Mouse (Mus musculus): ENCODE data around the gene Gcsam. TPM values are rescaled to one million over a fixed set of nuclear protein-coding genes. Genes with fewer than 3 reads are reported as not detected.

Gene Gcsam
- 0.35 and 0.43 TPM in 2 replicates for polyA plus RNA-seq (2015; fragmentation: Nextera tagmentation; extraction: Ambion mirVana)

DNA sequence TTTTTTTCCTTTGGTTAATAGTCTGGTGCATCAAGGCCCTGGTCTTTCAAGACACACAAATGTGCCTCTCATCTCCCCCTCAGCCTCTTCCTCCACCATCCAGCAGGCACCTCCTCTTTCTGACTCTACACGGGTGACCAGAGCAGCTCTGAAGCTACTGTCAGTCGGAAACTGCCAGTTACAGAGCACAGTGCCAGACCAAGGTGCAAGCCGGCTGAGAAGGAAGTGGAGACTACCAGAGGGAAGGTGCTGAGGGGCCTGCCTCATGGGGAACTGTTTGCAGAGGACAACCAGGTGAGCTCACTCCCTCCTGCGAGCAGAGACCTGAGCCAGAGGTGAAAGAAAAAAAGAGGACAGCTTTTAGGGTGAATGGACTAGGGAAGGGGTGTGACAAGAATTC lies at the start of gene Gcsam:
Gene Gcsam (plus strand): TSS at position 114 of the 400 bp plus-strand sequence.
- no peak within 1 kb of the TSS for H3K4me2 ChIP-seq
- H3K4me3 ChIP-seq: no peak within 1 kb of the TSS
- H3K27me3 ChIP-seq: no peaks in the 10 kb centered on the region
- no peak for ATAC-seq (replicated peaks; ENCODE audit: insufficient number of reproducible peaks, insufficient read depth, low FRiP score, low read depth)
- no peak within 1 kb of the TSS for H3K9ac ChIP-seq
- no peaks in the 10 kb centered on the region for H3K4me1 ChIP-seq (replicated peaks)
- H3K27ac ChIP-seq: no peak within 1 kb of the TSS
- H3K9me3 ChIP-seq (replicated peaks): no peaks in the 10 kb centered on the region
- 52% methylated on average over 4 of the region's 4 CpGs for WGBS
- no peaks in the 10 kb centered on the region for H3K36me3 ChIP-seq

DNA sequence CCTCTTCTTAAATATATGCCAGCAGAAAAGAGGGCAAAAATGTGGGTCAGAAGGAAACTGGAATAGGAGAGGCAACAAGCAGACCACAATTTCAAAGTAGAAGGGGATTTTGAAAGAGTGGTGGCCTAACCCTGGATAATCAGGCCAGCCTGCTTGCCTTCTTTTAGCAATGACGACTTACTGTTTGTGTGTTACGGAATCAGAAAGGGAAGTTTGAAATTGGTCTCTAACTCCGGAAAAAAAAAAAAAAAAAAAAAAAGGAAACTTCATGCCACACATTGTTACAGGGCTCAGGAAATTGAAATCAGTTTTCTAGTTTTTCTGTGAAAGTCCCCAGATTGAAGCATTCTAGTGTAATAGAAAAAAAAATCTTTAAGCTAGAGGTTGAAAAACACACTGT lies 48.4 kb upstream of the Gcsam start:
- 36% methylated on average over 3 of the region's 3 CpGs for WGBS
- H3K4me3 ChIP-seq: no peak overlapping the region
- no peak overlapping the region for H3K4me2 ChIP-seq
- no peaks in the 10 kb centered on the region for H3K4me1 ChIP-seq (replicated peaks)
- no peak overlapping the region for H3K9ac ChIP-seq
- no peak overlapping the region for H3K27ac ChIP-seq
- H3K27me3 ChIP-seq: no peaks in the 10 kb centered on the region
- ATAC-seq (replicated peaks; ENCODE audit: insufficient number of reproducible peaks, insufficient read depth, low FRiP score, low read depth): no peak
- H3K36me3 ChIP-seq: no peaks in the 10 kb centered on the region
- H3K9me3 ChIP-seq (replicated peaks): no peaks in the 10 kb centered on the region

DNA sequence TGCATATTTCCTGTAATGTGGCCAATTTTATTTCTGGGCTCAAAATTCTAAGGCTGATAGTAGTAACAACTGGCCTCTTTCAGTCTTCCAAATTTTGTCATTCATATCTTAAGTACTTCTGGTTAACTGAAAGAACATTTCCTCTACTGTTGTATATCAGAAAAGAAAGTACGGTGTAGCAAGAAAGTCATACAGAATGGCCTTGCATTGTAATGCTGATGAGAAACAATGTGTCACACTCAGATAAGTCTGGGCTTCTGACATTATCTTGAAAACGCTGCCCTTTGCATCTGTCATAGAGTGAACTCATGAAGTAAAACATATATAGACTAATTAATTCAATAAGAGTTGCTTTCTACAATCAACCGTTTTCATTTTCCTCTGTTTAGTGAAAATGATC lies 37.9 kb upstream of the Gcsam start:
- Histone ChIP-seq H3K9ac (no peak overlapping the region), H3K27me3 (no peaks in the 10 kb centered on the region), H3K27ac (no peak overlapping the region), H3K4me2 (no peak overlapping the region), H3K9me3 (replicated peaks) (no peaks in the 10 kb centered on the region), H3K4me3 (no peak overlapping the region), H3K4me1 (replicated peaks) (no peaks in the 10 kb centered on the region), H3K36me3 (no peaks in the 10 kb centered on the region)
- 40% methylated on average over 3 of the region's 3 CpGs for WGBS
- ATAC-seq (replicated peaks; ENCODE audit: insufficient number of reproducible peaks, insufficient read depth, low FRiP score, low read depth): no peak

DNA sequence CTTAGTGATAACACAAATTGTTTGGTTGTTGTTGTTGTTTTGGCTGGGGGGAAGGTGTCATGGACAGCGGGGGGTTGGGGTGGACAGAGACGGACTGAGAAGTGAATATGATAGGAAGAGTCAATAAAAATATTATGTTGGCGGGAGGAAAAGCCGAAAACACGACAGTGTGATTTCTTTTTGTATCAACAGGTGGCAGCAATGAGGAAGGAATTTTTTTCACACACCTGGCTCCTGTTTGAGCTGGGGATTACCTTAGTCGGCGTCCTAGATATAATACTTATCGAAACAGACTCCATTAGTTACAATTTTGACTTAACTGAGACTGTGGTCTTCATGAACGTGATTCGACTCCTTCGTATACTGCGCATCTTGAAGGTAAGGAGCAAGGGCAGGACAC lies 30.3 kb upstream of the Gcsam start:
- H3K4me3 ChIP-seq: no peak overlapping the region
- no peak overlapping the region for H3K9ac ChIP-seq
- ATAC-seq (replicated peaks; ENCODE audit: insufficient number of reproducible peaks, insufficient read depth, low FRiP score, low read depth): no peak
- no peaks in the 10 kb centered on the region for H3K9me3 ChIP-seq (replicated peaks)
- no peaks in the 10 kb centered on the region for H3K36me3 ChIP-seq
- no peaks in the 10 kb centered on the region for H3K4me1 ChIP-seq (replicated peaks)
- no peaks in the 10 kb centered on the region; the same call in 1 of the 2 replicates for H3K27me3 ChIP-seq
- no peak overlapping the region for H3K4me2 ChIP-seq
- no peak overlapping the region for H3K27ac ChIP-seq
- 53% methylated on average over 12 of the region's 12 CpGs for WGBS

DNA sequence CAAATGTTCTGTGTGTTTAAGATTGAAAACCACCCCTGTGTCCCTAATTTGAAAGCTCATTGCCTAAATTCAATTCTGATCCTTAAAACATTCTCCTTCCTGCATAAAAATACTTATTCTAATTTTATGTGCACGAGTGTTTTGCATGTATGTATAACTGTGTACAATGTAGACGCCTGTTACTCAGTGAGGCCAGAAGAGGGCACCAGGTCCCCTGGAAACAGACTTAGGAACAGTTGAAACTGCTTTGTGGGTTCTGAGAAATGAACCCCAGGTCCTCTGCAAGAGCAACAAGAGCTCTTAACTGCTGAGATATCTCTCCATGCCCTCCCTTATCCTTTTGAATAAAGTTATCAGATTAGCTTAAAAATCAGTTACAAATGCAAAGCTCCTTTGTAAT lies 27.7 kb upstream of the Gcsam start:
- Histone ChIP-seq H3K4me3 (no peak overlapping the region), H3K27me3 (no peaks in the 10 kb centered on the region; the same call in 1 of the 2 replicates), H3K27ac (no peak overlapping the region), H3K36me3 (no peaks in the 10 kb centered on the region), H3K4me2 (no peak overlapping the region), H3K9me3 (replicated peaks) (no peaks in the 10 kb centered on the region), H3K4me1 (replicated peaks) (no peaks in the 10 kb centered on the region), H3K9ac (no peak overlapping the region)
- 23% methylated on average over 2 of the region's 2 CpGs for WGBS
- ATAC-seq (replicated peaks; ENCODE audit: insufficient number of reproducible peaks, insufficient read depth, low FRiP score, low read depth): no peak

DNA sequence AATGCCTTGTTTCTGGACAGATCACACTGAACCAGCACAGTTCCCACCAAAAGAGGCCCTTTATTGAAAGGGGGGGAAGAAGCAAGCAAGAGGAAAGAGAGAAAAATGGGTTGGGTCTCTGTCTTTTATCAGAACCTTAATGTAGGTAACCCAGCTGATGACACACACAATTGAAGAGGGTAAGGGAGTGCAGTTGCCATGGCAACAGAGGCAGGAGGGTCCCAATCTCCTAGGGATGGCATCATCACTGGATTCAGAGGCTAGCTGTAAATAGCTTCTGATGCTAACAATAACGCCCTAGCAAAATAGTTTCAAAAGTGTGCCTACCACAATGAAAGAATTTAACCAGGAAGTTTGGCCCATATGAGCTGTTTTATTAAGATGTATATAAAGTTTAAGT lies 16.5 kb upstream of the Gcsam start:
- 64% methylated on average over 1 of the region's 1 CpGs for WGBS

DNA sequence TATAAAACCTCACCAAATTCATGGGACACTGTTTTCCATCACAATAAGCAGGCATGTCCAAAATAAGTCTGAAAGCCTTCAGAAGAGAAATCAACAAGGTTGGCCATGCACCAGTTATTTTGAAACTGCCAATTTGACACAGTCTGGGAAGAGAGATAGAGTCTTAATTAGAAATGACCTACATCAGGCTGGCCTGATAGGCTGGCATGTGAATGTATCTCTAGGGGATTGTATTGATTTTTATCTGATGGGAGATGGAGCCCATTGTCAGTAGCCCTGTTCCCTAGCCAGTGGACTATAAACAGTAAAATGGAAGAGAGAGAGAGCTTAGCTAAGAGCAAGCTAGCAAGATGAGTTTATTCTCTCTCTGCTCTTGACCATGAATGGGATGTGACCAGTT lies 14.7 kb upstream of the Gcsam start:
- H3K36me3 ChIP-seq: no peaks in the 10 kb centered on the region
- H3K9ac ChIP-seq: no peak overlapping the region
- no peak for ATAC-seq (replicated peaks; ENCODE audit: insufficient number of reproducible peaks, insufficient read depth, low FRiP score, low read depth)
- H3K4me3 ChIP-seq: no peak overlapping the region
- no peaks in the 10 kb centered on the region for H3K4me1 ChIP-seq (replicated peaks)
- H3K27ac ChIP-seq: no peak overlapping the region
- no peaks in the 10 kb centered on the region for H3K27me3 ChIP-seq
- H3K4me2 ChIP-seq: no peak overlapping the region
- no peaks in the 10 kb centered on the region for H3K9me3 ChIP-seq (replicated peaks)

More for the DNA sequence above, 16.5 kb upstream of the Gcsam start:
- no peaks in the 10 kb centered on the region for H3K27me3 ChIP-seq
- no peak overlapping the region for H3K4me3 ChIP-seq
- H3K36me3 ChIP-seq: no peaks in the 10 kb centered on the region
- H3K4me2 ChIP-seq: no peak overlapping the region
- no peak for ATAC-seq (replicated peaks; ENCODE audit: insufficient number of reproducible peaks, insufficient read depth, low FRiP score, low read depth)
- no peaks in the 10 kb centered on the region for H3K9me3 ChIP-seq (replicated peaks)
- H3K27ac ChIP-seq: no peak overlapping the region
- no peaks in the 10 kb centered on the region for H3K4me1 ChIP-seq (replicated peaks)
- no peak overlapping the region for H3K9ac ChIP-seq

DNA sequence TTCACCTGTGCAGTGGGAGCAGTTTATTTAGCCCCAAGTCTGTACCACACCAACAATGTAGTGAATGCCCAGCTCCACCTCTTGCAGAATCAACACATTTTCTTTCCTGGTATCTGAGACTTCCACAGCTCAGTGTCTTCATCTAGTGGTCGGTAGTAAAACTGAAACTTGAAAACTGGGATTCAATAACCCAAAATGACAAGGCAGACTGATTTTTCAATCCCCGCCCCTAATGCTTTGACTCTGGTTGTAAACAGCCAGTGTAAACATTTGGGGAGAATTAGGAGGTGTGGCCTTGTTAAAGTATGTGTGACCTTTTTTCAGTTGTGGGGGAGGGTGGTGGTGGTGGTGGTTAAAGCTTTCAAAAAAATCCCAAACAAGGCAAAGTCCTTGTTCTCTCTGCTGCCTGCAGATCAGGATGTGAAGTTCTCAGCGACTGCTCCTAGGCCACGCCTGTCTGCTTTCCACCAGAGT lies 1.7 kb upstream of the Gcsam start:
- Histone ChIP-seq H3K4me2 (no peak overlapping the region), H3K9me3 (replicated peaks) (no peaks in the 10 kb centered on the region), H3K36me3 (no peaks in the 10 kb centered on the region), H3K4me1 (replicated peaks) (no peaks in the 10 kb centered on the region), H3K27me3 (no peaks in the 10 kb centered on the region), H3K4me3 (no peak overlapping the region), H3K9ac (no peak overlapping the region), H3K27ac (no peak overlapping the region; the same call in 1 of the 2 replicates)
- ATAC-seq (replicated peaks; ENCODE audit: insufficient number of reproducible peaks, insufficient read depth, low FRiP score, low read depth): no peak
- WGBS: 38% methylated on average over 4 of the region's 4 CpGs

DNA sequence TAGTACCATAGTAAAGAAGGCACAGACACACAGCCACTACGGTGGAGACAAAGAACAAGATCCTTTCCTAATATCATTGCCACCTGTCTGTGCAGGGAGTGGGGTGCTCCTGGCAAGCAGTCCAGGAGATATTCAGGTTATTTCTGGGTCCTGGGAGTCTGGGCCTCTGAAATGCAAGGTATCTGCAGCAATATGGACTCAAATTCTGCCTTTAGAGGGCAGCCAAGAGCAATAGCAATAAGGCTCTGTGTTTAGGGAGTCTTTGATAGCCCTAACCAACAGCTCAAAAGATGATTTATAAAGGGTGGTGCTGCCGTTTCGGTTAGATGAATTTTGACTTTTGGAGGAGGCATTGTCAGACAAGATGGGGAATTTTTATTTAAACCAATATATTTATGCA lies 880 bp upstream of the Gcsam start:
- 68% methylated on average over 3 of the region's 3 CpGs for WGBS
- Histone ChIP-seq H3K9ac (no peak overlapping the region), H3K27ac (no peak overlapping the region), H3K36me3 (no peaks in the 10 kb centered on the region), H3K4me1 (replicated peaks) (no peaks in the 10 kb centered on the region), H3K9me3 (replicated peaks) (no peaks in the 10 kb centered on the region), H3K4me3 (no peak overlapping the region), H3K27me3 (no peaks in the 10 kb centered on the region), H3K4me2 (no peak overlapping the region)
- no peak for ATAC-seq (replicated peaks; ENCODE audit: insufficient number of reproducible peaks, insufficient read depth, low FRiP score, low read depth)

DNA sequence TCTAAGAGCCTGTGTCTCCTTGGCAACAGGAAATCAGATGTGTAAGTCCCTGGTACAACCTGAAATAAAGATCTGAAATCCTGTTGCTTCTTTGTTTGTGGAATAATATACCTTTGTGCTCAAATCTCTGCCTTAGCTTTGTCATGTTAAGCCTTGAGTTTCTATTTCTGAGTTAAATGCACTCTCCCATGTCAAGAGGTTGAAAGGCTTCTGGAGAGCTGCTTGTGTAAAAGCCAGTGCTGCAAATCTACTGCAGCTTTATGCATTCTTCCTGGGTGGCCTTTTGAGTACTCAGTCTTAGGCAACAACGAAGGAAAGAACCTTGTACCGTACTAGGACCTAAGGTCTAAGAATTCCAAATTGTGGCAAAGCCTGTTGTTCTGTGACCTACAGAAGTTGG lies 3.1 kb downstream of the Gcsam start:
- Histone ChIP-seq H3K9me3 (replicated peaks) (no peaks in the 10 kb centered on the region), H3K4me3 (no peak overlapping the region), H3K27ac (no peak overlapping the region), H3K4me2 (no peak overlapping the region), H3K36me3 (no peaks in the 10 kb centered on the region), H3K27me3 (no peaks in the 10 kb centered on the region), H3K9ac (no peak overlapping the region), H3K4me1 (replicated peaks) (no peaks in the 10 kb centered on the region)
- no peak for ATAC-seq (replicated peaks; ENCODE audit: insufficient number of reproducible peaks, insufficient read depth, low FRiP score, low read depth)
- WGBS: 74% methylated on average over 2 of the region's 2 CpGs

DNA sequence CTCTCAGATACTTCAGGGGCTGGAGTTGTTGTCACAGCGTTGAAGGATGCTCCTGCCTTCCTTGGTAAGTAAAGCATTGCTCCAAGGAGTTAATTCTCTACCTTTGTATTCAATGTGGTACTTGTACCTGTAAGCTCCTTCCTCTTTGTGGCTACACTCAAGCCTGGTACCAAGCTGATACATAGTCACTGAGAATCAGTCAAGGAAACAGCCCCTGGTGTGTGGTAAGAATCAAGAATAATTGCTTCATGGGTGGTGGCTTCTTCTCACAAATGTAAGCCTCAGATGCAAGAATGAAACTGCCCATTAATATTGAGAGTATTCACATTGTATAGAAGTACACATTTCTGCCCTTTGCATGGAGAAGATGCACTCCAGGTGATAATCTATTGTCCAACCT lies 5.8 kb downstream of the Gcsam start:
- H3K27me3 ChIP-seq: no peaks in the 10 kb centered on the region
- peaks cover 6% of the 10 kb centered on the region; the same call in 1 of the 2 replicates for H3K4me1 ChIP-seq (replicated peaks)
- 82% methylated on average over 1 of the region's 1 CpGs for WGBS
- no peak overlapping the region for H3K4me3 ChIP-seq
- no peak for ATAC-seq (replicated peaks; ENCODE audit: insufficient number of reproducible peaks, insufficient read depth, low FRiP score, low read depth)
- no peak overlapping the region for H3K27ac ChIP-seq
- H3K36me3 ChIP-seq: no peaks in the 10 kb centered on the region
- H3K9ac ChIP-seq: no peak overlapping the region
- H3K4me2 ChIP-seq: no peak overlapping the region
- H3K9me3 ChIP-seq (replicated peaks): no peaks in the 10 kb centered on the region

DNA sequence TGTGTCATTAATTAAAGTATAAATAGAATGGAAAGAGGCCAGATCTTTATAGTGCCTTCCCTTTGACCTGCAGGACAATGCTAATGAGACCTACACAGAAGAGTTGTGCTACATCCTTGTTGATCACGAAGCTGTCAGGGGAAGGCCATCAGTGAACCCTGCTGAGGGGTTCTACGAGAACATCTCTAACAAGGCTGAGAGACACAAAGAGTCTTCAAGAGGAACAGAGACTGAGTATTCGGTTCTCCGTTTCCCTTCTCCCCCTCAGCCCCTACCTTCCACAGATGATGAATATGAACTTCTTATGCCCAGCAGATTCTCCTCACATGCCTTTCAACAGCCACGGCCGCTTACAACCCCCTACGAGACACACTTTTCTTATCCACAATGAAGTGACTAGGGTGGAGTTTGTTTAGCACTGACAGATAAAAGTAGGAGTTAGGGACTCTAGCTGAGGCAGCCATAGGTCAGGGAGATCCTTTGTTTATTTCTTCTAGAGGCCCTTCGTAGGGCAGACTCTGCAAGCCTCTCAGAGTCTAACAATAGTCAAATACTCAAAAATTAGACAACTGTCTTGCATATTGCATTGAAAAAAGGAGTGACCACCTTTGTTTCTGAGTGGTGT lies 9.7 kb downstream of the Gcsam start:
- Histone ChIP-seq H3K4me1 (replicated peaks) (peaks cover 6% of the 10 kb centered on the region; the same call in 1 of the 2 replicates), H3K9me3 (replicated peaks) (no peaks in the 10 kb centered on the region), H3K9ac (no peak overlapping the region), H3K4me2 (no peak overlapping the region), H3K27ac (no peak overlapping the region), H3K27me3 (no peaks in the 10 kb centered on the region), H3K36me3 (no peaks in the 10 kb centered on the region), H3K4me3 (no peak overlapping the region)
- no peak for ATAC-seq (replicated peaks; ENCODE audit: insufficient number of reproducible peaks, insufficient read depth, low FRiP score, low read depth)
- WGBS: 36% methylated on average over 8 of the region's 8 CpGs
